Mouse (Mus musculus): ENCODE measurements around the gene Plpp3. TPM values are rescaled to one million over a fixed set of nuclear protein-coding genes. Genes with fewer than 3 reads are reported as not detected.
"Not testable (repeated sequence)": the region's sequence is repeated elsewhere in the genome, so short reads cannot be mapped to it uniquely, and the experiment has no call there.

Gene Plpp3
- polyA plus RNA-seq, 1 experiment from 2014 or later = 143 TPM

DNA sequence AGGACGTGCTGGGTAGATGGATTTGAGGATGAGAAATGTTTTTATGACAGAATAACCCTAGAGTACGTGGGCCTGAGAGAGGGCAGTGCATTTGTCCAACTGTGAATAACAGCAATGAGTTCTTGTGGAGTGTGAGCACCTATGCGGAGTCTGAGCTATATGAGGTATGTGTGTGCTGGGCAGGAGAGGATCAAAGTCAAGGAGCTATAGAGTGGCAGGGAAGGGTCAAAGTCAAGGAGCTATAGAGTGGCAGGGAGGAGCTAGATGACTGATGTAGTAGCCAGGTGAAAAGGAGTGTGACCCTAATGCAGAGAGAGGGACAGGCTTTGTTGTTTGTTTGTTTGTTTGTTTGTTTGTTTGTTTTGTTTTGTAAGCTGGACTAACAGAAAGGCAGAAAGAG lies 98.0 kb downstream of the Plpp3 start:
- Histone ChIP-seq H3K27me3 (no peaks in the 10 kb centered on the region), H3K4me2 (replicated peaks) (no peak overlapping the region), H3K4me3 (no peak overlapping the region), H3K9ac (no peak overlapping the region), H3K4me1 (peaks cover 16% of the 10 kb centered on the region), H3K9me3 (no peaks in the 10 kb centered on the region), H3K36me3 (no peaks in the 10 kb centered on the region), H3K27ac (no peak overlapping the region)
- no peak for ATAC-seq (ENCODE audit: low FRiP score, low read depth)
- 85% methylated on average over 3 of the region's 3 CpGs for WGBS

DNA sequence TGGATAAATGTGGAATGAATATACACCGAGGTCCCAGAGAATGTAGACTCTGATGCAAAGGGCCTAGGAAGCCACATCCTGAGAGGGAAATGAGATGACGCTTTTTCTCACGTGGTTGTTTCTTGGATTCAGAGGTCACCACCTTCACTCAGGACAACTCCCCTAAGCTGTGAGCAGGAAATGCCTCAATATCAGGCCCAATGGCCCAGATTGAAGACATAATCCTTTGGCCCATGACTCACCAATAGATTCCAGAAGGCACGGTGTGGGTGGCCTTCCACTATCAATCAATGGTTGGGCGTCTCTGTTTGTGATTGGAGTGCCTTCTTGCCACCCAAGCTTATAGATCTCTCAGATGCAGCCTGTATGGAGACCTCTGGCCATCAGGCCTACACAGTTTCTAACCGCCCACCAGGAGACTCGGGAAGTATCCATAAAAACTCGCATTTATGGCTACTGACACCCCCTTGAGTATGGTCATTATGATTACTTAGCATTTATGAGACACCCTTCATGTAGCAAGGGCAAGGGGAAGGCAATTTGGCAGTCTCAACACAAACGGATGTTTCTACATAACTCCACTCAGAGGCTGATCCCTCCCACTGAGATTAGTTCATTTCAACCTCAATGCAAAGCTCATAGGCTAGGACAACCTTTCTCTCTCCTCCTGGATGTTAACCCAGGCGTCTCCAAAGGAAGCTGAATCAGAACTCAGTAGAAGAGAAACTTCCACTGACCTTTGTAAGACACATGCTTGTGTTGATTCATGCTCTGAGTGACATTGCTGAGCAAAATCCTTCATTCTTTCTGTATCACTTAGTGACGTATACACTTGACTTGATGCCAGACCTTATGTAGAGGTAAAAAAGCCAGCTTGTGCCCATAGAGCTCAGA lies 100.8 kb downstream of the Plpp3 start:
- ATAC-seq (ENCODE audit: low FRiP score, low read depth) = no peak; the same call in 1 of the 2 replicates
- Histone ChIP-seq H3K27ac (no peak overlapping the region), H3K27me3 (no peaks in the 10 kb centered on the region), H3K9ac (no peak overlapping the region), H3K4me2 (replicated peaks) (no peak overlapping the region), H3K4me3 (no peak overlapping the region), H3K36me3 (no peaks in the 10 kb centered on the region), H3K9me3 (no peaks in the 10 kb centered on the region), H3K4me1 (peaks cover 20% of the 10 kb centered on the region)
- 55% methylated on average over 11 of the region's 11 CpGs for WGBS

DNA sequence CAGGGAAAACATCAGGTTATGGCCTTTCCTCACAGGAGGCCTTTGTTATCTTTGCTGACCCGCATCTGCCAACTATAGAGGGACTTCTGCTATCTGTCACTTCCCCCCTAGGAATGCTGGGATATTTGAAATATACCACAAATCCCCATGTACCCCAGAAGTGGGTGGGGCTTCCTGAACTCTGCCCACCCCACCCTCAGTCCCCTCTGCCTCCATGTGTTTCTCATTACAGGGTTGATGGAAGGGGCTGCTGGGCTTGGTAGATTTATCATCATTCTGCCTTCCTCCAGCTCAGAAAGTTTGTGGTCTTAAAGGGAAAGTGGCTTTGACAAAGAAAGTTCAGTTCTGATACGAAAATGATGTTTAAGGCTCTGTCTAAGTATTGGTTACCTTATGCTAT lies 103.2 kb downstream of the Plpp3 start:
- Histone ChIP-seq H3K27me3 (no peaks in the 10 kb centered on the region), H3K4me3 (no peak overlapping the region), H3K4me1 (peaks cover 17% of the 10 kb centered on the region), H3K27ac (no peak overlapping the region), H3K9me3 (no peaks in the 10 kb centered on the region), H3K9ac (no peak overlapping the region), H3K36me3 (no peaks in the 10 kb centered on the region), H3K4me2 (replicated peaks) (no peak overlapping the region)
- 37% methylated on average over 2 of the region's 2 CpGs for WGBS
- ATAC-seq (ENCODE audit: low FRiP score, low read depth) = no peak

DNA sequence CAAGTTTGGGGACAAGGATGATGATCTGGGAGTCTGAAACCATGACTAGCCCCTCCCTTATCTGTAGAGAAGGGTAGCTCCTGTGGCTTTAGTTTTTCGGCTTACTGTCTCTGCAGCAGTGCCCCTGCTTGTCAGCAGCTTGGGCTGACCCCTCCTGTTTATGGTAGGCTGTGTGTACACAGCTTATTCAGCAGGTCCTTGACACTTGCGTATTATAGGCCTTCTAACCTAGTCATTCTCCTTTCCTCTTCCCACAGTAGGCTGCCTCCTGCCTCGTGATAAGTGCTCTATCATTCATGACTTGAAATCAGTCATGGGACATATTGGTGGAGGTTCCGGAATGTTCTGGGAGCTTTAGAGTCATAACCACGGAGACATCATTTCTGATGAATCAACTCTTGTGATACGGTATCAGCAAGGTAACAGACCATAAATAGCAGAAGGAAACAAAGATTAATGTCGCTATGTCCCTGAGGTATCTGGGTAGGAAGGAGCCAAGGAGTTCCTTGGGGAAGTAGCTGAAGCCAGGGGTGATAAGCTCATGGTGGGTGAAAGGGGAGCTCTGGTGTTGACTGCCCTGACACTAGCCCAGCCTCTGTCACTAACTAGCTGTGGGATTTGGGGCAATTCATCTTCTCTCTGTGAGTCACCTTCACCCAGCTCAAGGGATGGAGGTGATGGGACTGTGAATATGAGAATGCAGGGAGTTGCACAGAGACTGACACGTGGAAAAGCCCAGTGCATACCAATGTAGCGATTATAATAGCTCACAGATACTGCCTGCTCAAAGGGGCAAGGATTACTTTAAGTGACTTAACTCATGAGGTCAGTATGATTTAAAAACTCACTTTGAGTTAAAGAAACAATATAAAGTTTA lies 104.0 kb downstream of the Plpp3 start:
- Histone ChIP-seq H3K36me3 (no peaks in the 10 kb centered on the region), H3K27me3 (no peaks in the 10 kb centered on the region), H3K4me2 (replicated peaks) (no peak overlapping the region), H3K4me1 (peaks cover 17% of the 10 kb centered on the region), H3K4me3 (no peak overlapping the region), H3K9me3 (no peaks in the 10 kb centered on the region), H3K9ac (no peak overlapping the region), H3K27ac (no peak overlapping the region)
- 64% methylated on average over 9 of the region's 9 CpGs for WGBS
- ATAC-seq (ENCODE audit: low FRiP score, low read depth) = no peak

DNA sequence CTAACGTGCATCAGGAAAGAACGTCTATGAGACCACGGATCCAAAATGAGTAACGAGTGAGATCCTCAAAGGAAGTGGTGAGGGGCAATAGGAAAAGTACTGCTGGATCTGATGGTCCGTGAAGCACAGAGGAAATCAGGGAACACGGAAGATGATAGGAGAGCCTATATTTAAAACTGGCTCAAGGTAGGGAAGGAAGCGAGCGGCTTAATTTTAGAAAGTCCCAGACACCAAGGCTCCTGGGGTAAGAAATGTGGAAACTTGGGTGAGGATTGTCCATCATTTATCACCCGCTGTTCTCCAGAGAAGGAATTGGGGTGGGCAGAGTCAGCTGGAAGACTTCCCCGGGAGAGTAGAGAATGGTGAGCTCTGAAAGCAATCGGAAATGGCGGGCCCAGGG lies 105.2 kb downstream of the Plpp3 start:
- H3K4me2 ChIP-seq (replicated peaks) = no peak overlapping the region
- no peak overlapping the region for H3K4me3 ChIP-seq
- no peak for ATAC-seq (ENCODE audit: low FRiP score, low read depth)
- H3K27me3 ChIP-seq = no peaks in the 10 kb centered on the region
- H3K9me3 ChIP-seq = no peaks in the 10 kb centered on the region
- no peaks in the 10 kb centered on the region for H3K36me3 ChIP-seq
- 85% methylated on average over 12 of the region's 12 CpGs for WGBS
- peaks cover 17% of the 10 kb centered on the region for H3K4me1 ChIP-seq
- H3K27ac ChIP-seq = no peak overlapping the region
- no peak overlapping the region for H3K9ac ChIP-seq

DNA sequence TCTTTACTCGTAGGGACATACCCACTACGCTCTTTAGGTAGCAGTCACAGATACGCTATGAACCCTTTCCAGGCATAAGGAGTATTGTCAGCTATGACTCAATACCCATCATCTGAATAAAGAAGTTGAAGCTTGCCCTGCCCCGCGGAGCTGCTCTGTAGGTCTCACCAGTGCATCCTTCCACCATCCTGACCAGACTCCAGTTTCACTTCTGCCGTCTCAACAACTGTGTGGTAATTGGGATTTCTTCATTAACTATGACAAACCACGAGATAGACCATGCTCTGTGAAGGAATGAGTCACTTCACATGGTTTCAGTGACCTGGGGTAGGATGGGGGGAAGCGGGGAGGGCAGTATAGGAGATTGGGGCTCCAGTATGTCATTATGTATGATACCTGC lies 106.5 kb downstream of the Plpp3 start:
- ATAC-seq (ENCODE audit: low FRiP score, low read depth) = no peak
- Histone ChIP-seq H3K4me2 (replicated peaks) (no peak overlapping the region), H3K9me3 (no peaks in the 10 kb centered on the region), H3K27me3 (no peaks in the 10 kb centered on the region), H3K36me3 (no peaks in the 10 kb centered on the region), H3K4me1 (peaks cover 13% of the 10 kb centered on the region), H3K9ac (no peak overlapping the region), H3K27ac (no peak overlapping the region), H3K4me3 (no peak overlapping the region)
- WGBS = 89% methylated on average over 8 of the region's 8 CpGs

DNA sequence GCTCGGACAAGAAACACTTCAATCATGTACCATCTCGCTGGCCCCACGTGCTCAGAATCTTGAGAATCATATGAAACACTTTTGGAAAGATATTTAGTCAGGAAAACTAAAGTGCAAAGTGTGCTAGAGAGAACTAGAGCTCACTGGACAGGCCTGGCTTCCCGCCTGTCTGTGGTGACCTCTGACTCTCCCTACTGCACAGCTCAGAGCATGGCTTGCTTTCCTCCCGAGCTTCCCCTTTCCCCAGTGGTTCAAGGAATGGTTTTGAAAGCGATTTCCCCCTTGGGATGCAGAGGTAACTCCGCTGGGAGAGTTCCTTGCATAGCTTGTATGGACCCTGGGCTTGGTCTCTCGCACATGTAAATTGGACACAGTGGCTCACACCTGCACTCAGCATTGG lies 107.9 kb downstream of the Plpp3 start:
- no peaks in the 10 kb centered on the region for H3K9me3 ChIP-seq
- H3K27ac ChIP-seq = no peak overlapping the region
- H3K36me3 ChIP-seq = no peaks in the 10 kb centered on the region
- no peak for ATAC-seq (ENCODE audit: low FRiP score, low read depth)
- H3K9ac ChIP-seq = no peak overlapping the region
- peaks cover 13% of the 10 kb centered on the region for H3K4me1 ChIP-seq
- 85% methylated on average over 8 of the region's 8 CpGs for WGBS
- no peak overlapping the region for H3K4me2 ChIP-seq (replicated peaks)
- H3K4me3 ChIP-seq = no peak overlapping the region
- H3K27me3 ChIP-seq = no peaks in the 10 kb centered on the region

DNA sequence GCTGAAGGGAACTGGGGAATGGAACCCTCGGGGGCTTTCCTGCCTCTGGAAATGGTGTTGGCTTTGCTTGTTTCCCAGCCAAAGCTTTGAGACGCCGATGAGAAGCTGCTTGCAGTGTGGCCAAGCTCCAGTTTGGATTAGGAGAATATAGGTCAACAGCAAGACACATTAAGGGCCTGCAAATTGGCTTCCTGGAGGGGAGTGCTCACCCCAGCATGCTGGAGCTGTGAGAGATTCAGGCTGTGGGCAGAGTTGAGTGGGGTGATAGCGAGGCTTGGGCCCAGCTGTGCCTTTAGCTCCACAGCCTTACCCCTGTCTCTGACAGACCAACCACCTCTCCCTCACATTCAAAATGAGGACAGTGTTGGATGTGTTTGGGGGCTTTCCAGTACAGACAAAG lies 108.5 kb downstream of the Plpp3 start:
- Histone ChIP-seq H3K4me1 (peaks cover 7% of the 10 kb centered on the region), H3K9me3 (no peaks in the 10 kb centered on the region), H3K36me3 (no peaks in the 10 kb centered on the region), H3K27me3 (no peaks in the 10 kb centered on the region), H3K4me3 (no peak overlapping the region), H3K4me2 (replicated peaks) (no peak overlapping the region), H3K9ac (no peak overlapping the region), H3K27ac (no peak overlapping the region)
- ATAC-seq (ENCODE audit: low FRiP score, low read depth) = no peak
- WGBS = 71% methylated on average over 4 of the region's 4 CpGs

DNA sequence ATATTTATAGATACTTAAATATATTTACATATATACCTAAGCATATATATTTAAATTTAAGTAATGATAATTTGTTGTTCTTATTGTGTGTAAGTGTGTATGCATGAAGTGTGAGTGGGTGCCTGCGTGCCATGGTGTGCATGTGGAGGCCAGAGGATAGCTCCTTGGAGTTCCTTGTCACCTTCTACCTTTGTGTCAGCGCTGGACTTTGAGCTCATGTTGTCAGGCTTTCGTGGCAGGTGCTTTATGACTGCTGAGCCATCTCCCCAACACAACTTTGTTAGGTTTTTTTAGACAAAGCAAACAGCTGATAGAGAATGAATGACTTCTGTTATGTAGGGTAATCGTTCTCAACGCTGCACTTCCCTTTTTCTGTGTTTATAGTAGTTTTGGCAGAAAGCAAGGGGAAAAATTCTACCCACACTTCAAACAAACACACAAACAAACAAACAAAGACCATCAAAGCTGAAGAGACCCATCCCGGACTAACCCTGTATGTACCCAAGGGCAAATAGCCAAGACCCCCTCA lies 111.1 kb downstream of the Plpp3 start:
- WGBS = 83% methylated on average over 6 of the region's 6 CpGs

DNA sequence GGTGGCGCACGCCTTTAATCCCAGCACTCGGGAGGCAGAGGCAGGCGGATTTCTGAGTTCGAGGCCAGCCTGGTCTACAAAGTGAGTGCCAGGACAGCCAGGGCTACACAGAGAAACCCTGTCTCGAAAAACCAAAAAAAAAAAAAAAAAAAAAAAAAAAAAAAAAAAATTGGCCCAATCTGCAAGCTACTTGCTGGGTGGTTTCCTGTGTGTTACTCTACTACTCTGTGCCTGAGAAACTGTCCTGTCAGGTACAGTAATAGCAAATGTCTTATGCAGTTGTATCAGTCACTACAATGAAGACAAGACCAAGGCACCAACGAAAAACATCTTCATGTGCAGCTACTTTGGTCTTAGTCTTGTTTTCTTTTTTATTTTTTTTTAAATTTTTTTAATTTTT lies 112.3 kb downstream of the Plpp3 start:
- not testable (repeated sequence) for H3K36me3 ChIP-seq; H3K4me1 ChIP-seq; H3K4me2 ChIP-seq (replicated peaks); H3K9ac ChIP-seq; H3K9me3 ChIP-seq; ATAC-seq (ENCODE audit: low FRiP score, low read depth); H3K27me3 ChIP-seq; H3K27ac ChIP-seq; H3K4me3 ChIP-seq
- WGBS = 96% methylated on average over 5 of the region's 7 CpGs

More for the DNA sequence above, 111.1 kb downstream of the Plpp3 start:
- Histone ChIP-seq H3K9me3 (no peaks in the 10 kb centered on the region), H3K4me2 (replicated peaks) (no peak overlapping the region), H3K9ac (no peak overlapping the region), H3K27me3 (no peaks in the 10 kb centered on the region), H3K36me3 (no peaks in the 10 kb centered on the region), H3K4me1 (no peaks in the 10 kb centered on the region), H3K4me3 (no peak overlapping the region), H3K27ac (no peak overlapping the region)
- no peak for ATAC-seq (ENCODE audit: low FRiP score, low read depth)

DNA sequence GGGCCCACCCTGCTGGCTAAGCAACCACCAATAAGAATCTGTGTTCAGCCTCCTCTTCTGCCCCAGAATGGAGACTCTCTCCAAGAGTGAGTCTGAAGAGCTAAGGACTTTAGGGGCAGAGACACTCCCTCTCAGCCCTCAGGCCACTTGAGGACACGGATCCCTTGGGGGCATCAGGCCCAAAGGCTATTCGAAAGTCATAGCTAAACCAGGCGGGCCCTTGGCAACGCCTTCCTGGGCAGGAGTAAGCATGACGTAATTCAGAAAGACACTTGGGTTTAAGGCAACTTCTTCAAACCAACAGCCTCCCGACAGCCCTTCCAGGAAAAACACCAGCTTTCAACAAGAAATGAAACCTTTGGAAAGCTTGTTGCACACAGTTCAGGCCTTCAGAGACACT lies 114.0 kb downstream of the Plpp3 start:
- WGBS = 90% methylated on average over 6 of the region's 6 CpGs
- no peaks in the 10 kb centered on the region for H3K36me3 ChIP-seq
- no peak overlapping the region for H3K9ac ChIP-seq
- no peak for ATAC-seq (ENCODE audit: low FRiP score, low read depth)
- peaks cover 8% of the 10 kb centered on the region for H3K4me1 ChIP-seq
- H3K9me3 ChIP-seq = no peaks in the 10 kb centered on the region
- H3K27ac ChIP-seq = no peak overlapping the region
- no peak overlapping the region for H3K4me2 ChIP-seq (replicated peaks)
- no peak overlapping the region for H3K4me3 ChIP-seq
- H3K27me3 ChIP-seq = no peaks in the 10 kb centered on the region

DNA sequence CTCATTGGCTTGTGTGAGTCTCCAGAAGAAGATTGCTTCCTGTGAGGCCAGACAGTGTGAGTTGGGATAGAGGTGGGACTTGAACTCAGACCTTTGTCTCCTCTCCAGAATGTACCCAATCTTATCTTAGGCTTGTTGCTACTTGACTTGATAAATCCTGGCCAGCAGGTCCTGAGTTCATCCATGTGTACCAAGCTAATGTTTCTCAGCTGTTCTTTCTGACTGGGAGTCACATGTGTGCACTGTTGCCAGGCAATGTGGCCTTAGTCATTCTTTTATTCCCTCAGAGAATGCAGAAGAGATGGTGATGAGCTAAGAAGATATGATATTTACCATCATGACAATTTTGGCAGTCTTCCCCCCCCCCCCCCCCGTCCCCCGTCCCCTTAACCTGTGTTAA lies 115.9 kb downstream of the Plpp3 start:
- no peak overlapping the region for H3K4me2 ChIP-seq (replicated peaks)
- H3K36me3 ChIP-seq = no peaks in the 10 kb centered on the region
- WGBS = 55% methylated on average over 2 of the region's 2 CpGs
- H3K9me3 ChIP-seq = no peaks in the 10 kb centered on the region
- H3K4me1 ChIP-seq = peaks cover 12% of the 10 kb centered on the region
- ATAC-seq (ENCODE audit: low FRiP score, low read depth) = no peak
- H3K9ac ChIP-seq = no peak overlapping the region
- no peak overlapping the region for H3K27ac ChIP-seq
- H3K4me3 ChIP-seq = no peak overlapping the region
- no peaks in the 10 kb centered on the region; the same call in 1 of the 2 replicates for H3K27me3 ChIP-seq
